In the genomic region with DNA sequence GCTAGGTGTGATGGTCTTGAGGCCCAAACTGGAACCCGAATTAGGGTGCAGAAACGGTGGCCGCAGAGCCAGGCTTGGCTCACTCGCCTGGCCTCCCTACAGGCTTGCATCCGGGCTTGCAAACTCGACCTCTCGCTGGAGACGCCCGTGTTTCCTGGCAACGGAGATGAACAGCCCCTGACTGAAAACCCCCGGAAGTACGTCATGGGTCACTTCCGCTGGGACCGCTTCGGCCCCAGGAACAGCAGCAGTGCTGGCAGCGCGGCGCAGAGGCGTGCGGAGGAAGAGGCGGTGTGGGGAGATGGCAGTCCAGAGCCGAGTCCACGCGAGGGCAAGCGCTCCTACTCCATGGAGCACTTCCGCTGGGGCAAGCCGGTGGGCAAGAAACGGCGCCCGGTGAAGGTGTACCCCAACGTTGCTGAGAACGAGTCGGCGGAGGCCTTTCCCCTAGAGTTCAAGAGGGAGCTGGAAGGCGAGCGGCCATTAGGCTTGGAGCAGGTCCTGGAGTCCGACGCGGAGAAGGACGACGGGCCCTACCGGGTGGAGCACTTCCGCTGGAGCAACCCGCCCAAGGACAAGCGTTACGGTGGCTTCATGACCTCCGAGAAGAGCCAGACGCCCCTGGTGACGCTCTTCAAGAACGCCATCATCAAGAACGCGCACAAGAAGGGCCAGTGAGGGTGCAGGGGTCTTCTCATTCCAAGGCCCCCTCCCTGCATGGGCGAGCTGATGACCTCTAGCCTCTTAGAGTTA, we compare ENCODE assay signal across 8 mouse cellular contexts. TPM values are rescaled to one million over a fixed set of nuclear protein-coding genes. Genes with fewer than 3 reads are reported as not detected.
DNase-seq lines count a peak whose midpoint lies in the region; ATAC-seq and TF ChIP-seq lines count a peak whose summit lies in the region.

No protein-coding gene starts in this region.

- peak overlapping the region; percentile 63 for H3K4me3 ChIP-seq in left cerebral cortex, adult 2 months

- peak; percentile 82 for DNase-seq in gastrocnemius, postnatal 10 days
- peak; percentile 83 for DNase-seq in hindlimb bud, embryonic 11.5 days (ENCODE audit: extremely low spot score, low read depth, low spot score)
- peak; percentile 84 to 87 for DNase-seq in left cerebral cortex, adult 2 months (ENCODE audit: extremely low spot score in 1 of 2, low spot score in 2 of 2)
- peak; percentile 88 to 92 for DNase-seq in lung, postnatal 4 days
- peak; percentile 98 for DNase-seq in retina, postnatal 1 day
- peak; percentile 81 to 86 for DNase-seq in thymus, postnatal 36 days

- H3K27ac ChIP-seq in left cerebral cortex, adult 2 months = peak overlapping the region; percentile 86

- intact Hi-C loops in left cerebral cortex, adult 2 months (cut with DNase I) = no loop called here

- peak; percentile 96 for ATAC-seq in activated CD4-positive, CD25-positive, alpha-beta regulatory T cell, adult 4 months
- peak; percentile 94 for ATAC-seq in common myeloid progenitor, adult 5-6 weeks (replicated peaks; ENCODE audit: low read depth, poor library complexity, severe bottlenecking)

- TF ChIP-seq CTCF in left cerebral cortex, adult 2 months (IDR thresholded peaks at IDR 0.05) = no peak

RNA-seq across cellular contexts. Expression of gene Pomc, which starts 5.2 kb away (rescaled TPM):
- 1 to 10 TPM; 1.5 to 1.8 TPM for polyA plus RNA-seq in activated CD4-positive, CD25-positive, alpha-beta regulatory T cell, adult 4 months (2017; shearing (Covaris generic))
- total RNA-seq in common myeloid progenitor, adult 5-6 weeks (2017) = 1.7 TPM in 1 of 2 replicates, not detected in the other
- under 1 TPM; 0.49 to 0.54 TPM for total RNA-seq in gastrocnemius, postnatal 10 days (2021)
- total RNA-seq in left cerebral cortex, adult 2 months (2021) = 1 to 10 TPM; 1.6 to 2.8 TPM

Comparison
In these comparisons a context has a peak if more than half of its experiments do, and no peak if none do; other contexts are left out.
1. Peak in every context shown above with its lines: DNase-seq, ATAC-seq, H3K4me3 ChIP-seq and H3K27ac ChIP-seq.